Mouse (Mus musculus) cerebellum, adult 2 months (tissue): ENCODE results near the gene Irf2.

ENCODE experiments used
- CTCF ChIP-seq: fragments of 200-500 bp; IDR thresholded peaks from 2 replicates; pipeline ENCODE4 v1.5.1; 2011; ENCODE audit warnings: low read depth, mild to moderate bottlenecking, control low read depth, low read length, moderate library complexity, borderline replicate concordance; ENCODE audit not compliant: insufficient read depth
- POLR2A ChIP-seq: fragments of 200-500 bp; IDR thresholded peaks from 2 replicates; pipeline ENCODE4 v1.6.1; 2011; ENCODE audit warnings: low read length, control low read depth, borderline replicate concordance; ENCODE audit not compliant: insufficient read depth

GRCm38 (mm10) chr8:46755731-46756333 is 16.3 kb downstream of the Irf2 start:
- no peak for TF ChIP-seq CTCF
- TF ChIP-seq POLR2A, result no peak
